Mouse (Mus musculus) left cerebral cortex, postnatal 36 days (tissue): ENCODE measurements around the gene Ascc2. TPM values are rescaled to one million over a fixed set of nuclear protein-coding genes. Genes with fewer than 3 reads are reported as not detected.
A peak's percentile ranks its signal among the peaks of the same experiment; 100 is the strongest.

Experiments
- DNase-seq, 2 experiments: peaks; one replicate each; pipeline ENCODE4 v3.0.0; 2021 to 2022; ENCODE audit warnings: low spot score in 2 of 2, mixed read lengths in 1 of 2
- intact Hi-C: fragments of 180-260 bp; cut with DNase I; formaldehyde crosslinking; loops from one replicate; pipeline ENCODE4 v1.15.1; 2025
- total RNA-seq, 2 experiments: library from RNA; stranded (reverse); gene quantifications; 2 replicates each; pipeline ENCODE4 v1.2.3; 2021

The Ascc2 gene
- 10 to 100 TPM; 15.1 to 21.6 TPM for total RNA-seq

- peak; percentile 85 to 87 for DNase-seq
- intact Hi-C loops: no loop called here
Observed at GRCm38 (mm10) chr11:4637534-4638234, at the start of gene Ascc2. Gene Ascc2, plus strand, starts transcription at chr11:4637747.

- DNase-seq: no peak
- intact Hi-C loops: loop anchor here (5.0 kb wide), 1 partner anchor 45 kb away; no protein-coding TSS in a partner anchor
Observed at GRCm38 (mm10) chr11:4591811-4592210, 45.7 kb upstream of the Ascc2 start.

GRCm38 (mm10) chr11:4593491-4593848 lies 44.1 kb upstream of the Ascc2 start:
- DNase-seq: no peak
- intact Hi-C loops: loop anchor here (5.0 kb wide), 1 partner anchor 46 kb away; no protein-coding TSS in a partner anchor

- intact Hi-C loops: loop anchor here (5.0 kb wide), 1 partner anchor 47 kb away; no protein-coding TSS in a partner anchor
- no peak for DNase-seq
Observed at GRCm38 (mm10) chr11:4593849-4594607, 43.5 kb upstream of the Ascc2 start.

- DNase-seq: peak; percentile 89 to 91
- intact Hi-C loops: loop anchor here (5.0 kb wide), 1 partner anchor 48 kb away; no protein-coding TSS in a partner anchor
Observed at GRCm38 (mm10) chr11:4594608-4595500, 42.7 kb upstream of the Ascc2 start, which contains the start of gene Mtmr3. Gene Mtmr3, minus strand, starts transcription at chr11:4594863.

- no peak for DNase-seq
- intact Hi-C loops: no loop called here
Observed at GRCm38 (mm10) chr11:4598411-4598810, 39.1 kb upstream of the Ascc2 start.

- DNase-seq: no peak
- intact Hi-C loops: no loop called here
Observed at GRCm38 (mm10) chr11:4599916-4600315, 37.6 kb upstream of the Ascc2 start.

- no peak for DNase-seq
- intact Hi-C loops: no loop called here
Observed at GRCm38 (mm10) chr11:4601890-4602289, 35.7 kb upstream of the Ascc2 start.

GRCm38 (mm10) chr11:4602691-4603441 lies 34.7 kb upstream of the Ascc2 start:
- intact Hi-C loops: no loop called here
- DNase-seq: no peak

- no peak for DNase-seq
- intact Hi-C loops: no loop called here
Observed at GRCm38 (mm10) chr11:4604441-4604840, 33.1 kb upstream of the Ascc2 start.

- intact Hi-C loops: no loop called here
- DNase-seq: no peak
Observed at GRCm38 (mm10) chr11:4605414-4605813, 32.1 kb upstream of the Ascc2 start.

- intact Hi-C loops: no loop called here
- no peak for DNase-seq
Observed at GRCm38 (mm10) chr11:4606541-4606940, 31.0 kb upstream of the Ascc2 start.

GRCm38 (mm10) chr11:4611904-4612303 lies 25.6 kb upstream of the Ascc2 start:
- DNase-seq: no peak
- intact Hi-C loops: no loop called here

- DNase-seq: peak; percentile 46 to 55
- intact Hi-C loops: no loop called here
Observed at GRCm38 (mm10) chr11:4620017-4620485, 17.5 kb upstream of the Ascc2 start, which contains the start of gene Gm11032. Gene Gm11032, plus strand, starts transcription at chr11:4620067.

GRCm38 (mm10) chr11:4620501-4621108 lies 16.9 kb upstream of the Ascc2 start:
- peak in 1 of 2 experiments; percentile 11 for DNase-seq

GRCm38 (mm10) chr11:4621866-4622265 lies 15.7 kb upstream of the Ascc2 start:
- intact Hi-C loops: no loop called here

More at GRCm38 (mm10) chr11:4620501-4621108, 16.9 kb upstream of the Ascc2 start:
- intact Hi-C loops: no loop called here

GRCm38 (mm10) chr11:4622442-4622986 lies 15.0 kb upstream of the Ascc2 start:
- no peak for DNase-seq

More at GRCm38 (mm10) chr11:4621866-4622265, 15.7 kb upstream of the Ascc2 start:
- DNase-seq: no peak

GRCm38 (mm10) chr11:4622997-4623396 lies 14.6 kb upstream of the Ascc2 start:
- DNase-seq: no peak
- intact Hi-C loops: no loop called here

More at GRCm38 (mm10) chr11:4622442-4622986, 15.0 kb upstream of the Ascc2 start:
- intact Hi-C loops: no loop called here
